Mouse (Mus musculus): ENCODE data around the gene Plk4.
"Not testable (repeated sequence)": the region's sequence is repeated elsewhere in the genome, so short reads cannot be mapped to it uniquely, and the experiment has no call there.

Plk4 gene

GRCm38 (mm10) chr3:40799530-40800372 is at the start of gene Plk4:
Gene Plk4, plus strand, starts transcription at chr3:40800019.
- peak; percentile 94 for DNase-seq

GRCm38 (mm10) chr3:40760746-40761145 is 39.1 kb upstream of the Plk4 start:
- no peak for DNase-seq

GRCm38 (mm10) chr3:40761312-40761711 is 38.5 kb upstream of the Plk4 start:
- no peak for DNase-seq

GRCm38 (mm10) chr3:40793783-40794182 is 6.0 kb upstream of the Plk4 start:
- DNase-seq, result no peak

GRCm38 (mm10) chr3:40798054-40798453 is 1.8 kb upstream of the Plk4 start:
- DNase-seq, result no peak

GRCm38 (mm10) chr3:40798500-40798899 is 1.3 kb upstream of the Plk4 start:
- DNase-seq, result peak; percentile 12

- DNase-seq, result peak; percentile 45
Measured at GRCm38 (mm10) chr3:40800373-40800823, 579 bp downstream of the Plk4 start.

- no peak for DNase-seq
Measured at GRCm38 (mm10) chr3:40806871-40807270, 7.1 kb downstream of the Plk4 start.

- no peak for DNase-seq
Measured at GRCm38 (mm10) chr3:40808686-40809085, 8.9 kb downstream of the Plk4 start.

- DNase-seq, result no peak
Measured at GRCm38 (mm10) chr3:40809894-40810293, 10.1 kb downstream of the Plk4 start.

- DNase-seq, result no peak
Measured at GRCm38 (mm10) chr3:40813275-40813674, 13.5 kb downstream of the Plk4 start.

- peak; percentile 32 for DNase-seq
Measured at GRCm38 (mm10) chr3:40845521-40845920, 45.7 kb downstream of the Plk4 start.

- peak; percentile 100 for DNase-seq
Measured at GRCm38 (mm10) chr3:40846473-40846956, 46.7 kb downstream of the Plk4 start, which contains the start of gene Mfsd8. Gene Mfsd8, minus strand, starts transcription at chr3:40846886.

- not testable (repeated sequence) for DNase-seq
Measured at GRCm38 (mm10) chr3:40846957-40847017, 47.0 kb downstream of the Plk4 start, which contains the start of gene Abhd18. Gene Abhd18, plus strand, starts transcription at chr3:40846970.

- DNase-seq, result peak; percentile 89
Measured at GRCm38 (mm10) chr3:40847018-40847417, 47.2 kb downstream of the Plk4 start.

- not testable (repeated sequence) for DNase-seq
Measured at GRCm38 (mm10) chr3:40847936-40848335, 48.1 kb downstream of the Plk4 start.

GRCm38 (mm10) chr3:40853123-40853738 is 53.4 kb downstream of the Plk4 start:
- not testable (repeated sequence) for DNase-seq

All from cerebellum, adult 11-12 months (tissue).